Mouse (Mus musculus) bone marrow, adult 2 months (tissue): Measurements from ENCODE around the gene Myom3.

Source experiments
- CTCF ChIP-seq: fragments of 200-500 bp; IDR thresholded peaks from 2 replicates; pipeline ENCODE4 v1.5.1; 2011; ENCODE audit warnings: low read length, control low read depth; ENCODE audit not compliant: control insufficient read depth, insufficient read depth
- POLR2A ChIP-seq: fragments of 200-500 bp; IDR thresholded peaks from 2 replicates; pipeline ENCODE4 v1.6.1; 2011; ENCODE audit warnings: low read depth, mild to moderate bottlenecking, control low read depth, low read length, borderline replicate concordance; ENCODE audit not compliant: control insufficient read depth

- TF ChIP-seq CTCF (no peak), POLR2A (no peak)
These were observed 1.5 kb downstream of the Myom3 start for GRCm38 (mm10) chr4:135761048-135761447.
